Mouse (Mus musculus) limb, embryonic 14.5 days (tissue): ENCODE results near the gene Chadl. TPM values are rescaled to one million over a fixed set of nuclear protein-coding genes. Genes with fewer than 3 reads are reported as not detected.
"Not testable (repeated sequence)": the region's sequence is repeated elsewhere in the genome, so short reads cannot be mapped to it uniquely, and the experiment has no call there.

Experiments
- ATAC-seq: fragments of 200-750 bp; cut with Nextera tagmentation; 2 replicates; pipeline ENCODE4 v1.8.0; 2017; ENCODE audit warnings: low read depth, moderate number of reproducible peaks, moderate TSS enrichment; ENCODE audit not compliant: low FRiP score
- DNase-seq: peaks from one replicate; pipeline ENCODE4 v3.0.0-alpha.2; 2015; ENCODE audit warnings: low spot score
- H3K27ac ChIP-seq: fragments of 300-500 bp; sonication (generic); replicated peaks from 2 replicates; pipeline ENCODE4 v1.5.1; 2014; ENCODE audit warnings: low read depth, mild to moderate bottlenecking, low read length, moderate library complexity, mixed read lengths
- H3K27me3 ChIP-seq: fragments of 300-500 bp; sonication (generic); 2 replicates; pipeline ENCODE4 v1.6.1; 2014; ENCODE audit warnings: low read length, mixed read lengths; ENCODE audit not compliant: control insufficient read depth, insufficient read depth
- H3K36me3 ChIP-seq: fragments of 300-500 bp; sonication (generic); 2 replicates; pipeline ENCODE4 v1.6.1; 2014; ENCODE audit warnings: mild to moderate bottlenecking, low read length, moderate library complexity, mixed read lengths; ENCODE audit not compliant: control insufficient read depth, insufficient read depth
- H3K4me1 ChIP-seq: fragments of 300-500 bp; sonication (generic); 2 replicates; pipeline ENCODE4 v1.6.1; 2014; ENCODE audit warnings: antibody characterized with exemption, low read length, mixed read lengths; ENCODE audit not compliant: control insufficient read depth, insufficient read depth
- H3K4me2 ChIP-seq: fragments of 300-500 bp; sonication (generic); replicated peaks from 2 replicates; pipeline ENCODE4 v1.6.1; 2014; ENCODE audit warnings: low read depth, mild to moderate bottlenecking, low read length, moderate library complexity; ENCODE audit not compliant: severe bottlenecking
- H3K4me3 ChIP-seq: fragments of 300-500 bp; sonication (generic); replicated peaks from 2 replicates; pipeline ENCODE4 v1.5.1; 2014; ENCODE audit warnings: low read length
- H3K9ac ChIP-seq: fragments of 300-500 bp; sonication (generic); 2 replicates; pipeline ENCODE4 v1.6.1; 2014; ENCODE audit warnings: mild to moderate bottlenecking, low read depth, low read length, moderate library complexity; ENCODE audit not compliant: severe bottlenecking
- H3K9me3 ChIP-seq: fragments of 300-500 bp; sonication (generic); 2 replicates; pipeline ENCODE4 v1.6.1; 2016; ENCODE audit warnings: low read length; ENCODE audit not compliant: control insufficient read depth
- POLR2A ChIP-seq: fragments of 200-500 bp; IDR thresholded peaks from 2 replicates; pipeline ENCODE4 v1.8.0; 2012; ENCODE audit warnings: inconsistent platforms, mild to moderate bottlenecking, moderate library complexity, borderline replicate concordance; ENCODE audit not compliant: insufficient read depth, insufficient read length; ENCODE audit errors: extremely low read depth
- WGBS: fragments of 180-500 bp; shearing (Covaris S2); extraction: QIAGEN DNeasy Blood & Tissue Kit; methylation state at CpG from one replicate; pipeline ENCODE4 v1.1.7; 2014; 5-methylcytosine and 5-hydroxymethylcytosine counted together
- polyA plus RNA-seq, 2 experiments: library from polyadenylated mRNA; depleted of rRNA in 1 of 2; stranded (reverse) in 1 of 2; unstranded in 1 of 2; fragments of >200 nt; fragmentation: Nextera tagmentation in 1 of 2; extraction: Ambion mirVana in 1 of 2; gene quantifications; 2 replicates each; pipeline versions ENCODE4 v1.2.1 to v1.2.3; 2012 to 2014

Chadl gene
- polyA plus RNA-seq (2012; rRNA removed) (46.3 and 87.4 TPM in 2 replicates), polyA plus RNA-seq (2014; fragmentation: Nextera tagmentation; extraction: Ambion mirVana) (22.6 and 27.4 TPM in 2 replicates)

- 56% methylated on average over 7 of the region's 7 CpGs for WGBS
- H3K9me3 ChIP-seq = no peaks in the 10 kb centered on the region
- peaks cover 17% of the 10 kb centered on the region; the same call in 1 of the 2 replicates for H3K4me1 ChIP-seq
- H3K4me3 ChIP-seq = peak within 1 kb of the TSS; percentile 22
- peak within 1 kb of the TSS; percentile 39 for H3K4me2 ChIP-seq
- no peaks in the 10 kb centered on the region for H3K36me3 ChIP-seq
- TF ChIP-seq POLR2A = no peak
- H3K27ac ChIP-seq = peak within 1 kb of the TSS; percentile 76
- ATAC-seq (peak; percentile 13; the same call in 1 of the 2 replicates), DNase-seq (peak; percentile 19)
- peaks cover 17% of the 10 kb centered on the region for H3K27me3 ChIP-seq
- H3K9ac ChIP-seq = peak within 1 kb of the TSS; percentile 25
Observed at GRCm38 (mm10) chr15:81697175-81697574, at the start of gene Chadl. Gene Chadl (minus strand): TSS chr15:81697287.

DNA sequence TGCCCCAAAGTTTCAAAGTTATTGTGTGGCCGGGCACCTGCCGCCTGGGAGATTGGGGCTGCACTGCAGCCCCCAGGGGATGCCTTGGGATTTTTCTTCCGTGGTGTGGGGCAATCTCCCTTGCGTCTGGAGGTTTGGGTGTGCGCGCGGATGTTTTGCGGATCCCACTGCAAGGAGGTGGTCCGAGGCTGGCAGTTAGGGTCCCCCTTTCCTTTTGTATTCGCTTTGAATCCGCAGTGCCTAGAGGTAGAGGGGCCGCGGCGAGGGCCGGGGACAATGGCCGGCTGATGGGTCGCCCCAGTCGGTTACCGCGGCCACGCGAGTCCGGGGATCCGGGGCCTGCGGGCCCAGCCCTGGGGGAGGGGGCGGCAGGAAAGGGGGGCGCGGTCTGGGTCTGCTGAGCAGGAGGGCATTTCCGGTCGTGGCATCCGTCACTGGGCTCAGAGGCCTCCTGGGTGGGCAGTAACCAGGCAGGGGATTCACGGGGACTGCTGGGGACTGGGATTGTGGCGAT lies 48.6 kb upstream of the Chadl start:
- no peaks in the 10 kb centered on the region for H3K27me3 ChIP-seq
- WGBS = under 1% methylated on average over 22 of the region's 33 CpGs

GRCm38 (mm10) chr15:81744992-81745600 lies 48.0 kb upstream of the Chadl start, which contains the start of the genes Zc3h7b and Rangap1:
Gene Zc3h7b (plus strand): TSS chr15:81745057.
Gene Rangap1 (minus strand): TSS chr15:81745530.
- ATAC-seq = peak; percentile 88
- peaks cover 6% of the 10 kb centered on the region for H3K4me1 ChIP-seq
- DNase-seq = peak; percentile 74
- no peaks in the 10 kb centered on the region for H3K27me3 ChIP-seq
- H3K36me3 ChIP-seq = 0 out of 2 replicates have a peak, but pooled peaks cover 4% of the 10 kb centered on the region
- 2% methylated on average over 60 of the region's 65 CpGs for WGBS
- no peaks in the 10 kb centered on the region for H3K9me3 ChIP-seq
- peak within 1 kb of the TSS; percentile 94 for H3K9ac ChIP-seq
- H3K4me3 ChIP-seq = peak within 1 kb of the TSS; percentile 73
- H3K4me2 ChIP-seq = peak within 1 kb of the TSS; percentile 78
- peak; percentile 59; the same call in 1 of the 2 replicates for TF ChIP-seq POLR2A
- H3K27ac ChIP-seq = peak within 1 kb of the TSS; percentile 90

More for the DNA sequence above, 48.6 kb upstream of the Chadl start:
- ATAC-seq (peak; percentile 75), DNase-seq (peak; percentile 66)
- peak overlapping the region; percentile 90 for H3K27ac ChIP-seq
- peak overlapping the region; percentile 73 for H3K4me3 ChIP-seq
- H3K9me3 ChIP-seq = no peaks in the 10 kb centered on the region
- H3K36me3 ChIP-seq = 0 out of 2 replicates have a peak, but pooled peaks cover 4% of the 10 kb centered on the region
- peak overlapping the region; percentile 78 for H3K4me2 ChIP-seq
- 0 out of 2 replicates have a peak, but pooled peaks have one; percentile 13 for TF ChIP-seq POLR2A
- peaks cover 6% of the 10 kb centered on the region for H3K4me1 ChIP-seq
- H3K9ac ChIP-seq = peak overlapping the region; percentile 94

DNA sequence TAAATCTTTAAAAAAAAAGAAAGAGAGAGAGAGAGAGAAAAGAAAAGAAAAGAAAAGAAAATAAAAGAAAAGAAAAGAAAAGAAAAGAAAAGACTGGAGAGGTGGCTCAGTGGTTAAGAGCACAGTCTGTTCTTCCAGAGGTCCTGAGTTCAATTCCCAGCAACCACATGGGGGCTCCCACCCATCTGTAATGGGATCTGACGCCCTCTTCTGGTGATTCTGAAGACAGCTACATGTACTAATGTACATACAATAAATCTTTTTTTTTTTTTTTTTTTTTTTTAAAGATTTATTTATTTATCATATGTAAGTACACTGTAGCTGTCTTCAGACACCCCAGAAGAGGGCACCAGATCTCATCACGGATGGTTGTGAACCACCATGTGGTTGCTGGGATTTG lies 45.3 kb upstream of the Chadl start:
- not testable (repeated sequence) for H3K27me3 ChIP-seq, ATAC-seq, H3K4me3 ChIP-seq, H3K27ac ChIP-seq, H3K36me3 ChIP-seq, H3K4me1 ChIP-seq, DNase-seq, H3K9ac ChIP-seq, H3K4me2 ChIP-seq, H3K9me3 ChIP-seq
- WGBS = 20% methylated on average over 1 of the region's 2 CpGs

DNA sequence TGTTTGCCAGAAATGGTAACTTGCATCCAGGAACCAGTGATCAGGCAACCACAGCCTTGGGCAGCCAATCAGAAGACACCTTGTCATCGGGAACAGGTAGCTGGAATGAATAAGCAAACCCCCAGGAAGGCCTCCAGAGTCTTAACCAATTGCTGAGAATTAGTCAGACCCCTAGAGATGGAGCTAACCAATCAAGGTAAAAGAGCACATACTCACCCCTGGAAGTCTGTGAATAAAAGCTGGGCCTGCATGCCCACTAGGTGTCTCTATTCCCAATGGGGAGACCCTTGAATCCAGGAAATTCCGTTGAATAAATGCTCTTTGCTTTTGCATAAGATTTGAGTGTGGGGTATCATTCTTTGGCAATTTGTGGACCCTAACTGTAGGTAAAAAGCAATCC lies 42.8 kb upstream of the Chadl start:
- no peak overlapping the region for H3K4me2 ChIP-seq
- no peaks in the 10 kb centered on the region for H3K27me3 ChIP-seq
- no peak overlapping the region for H3K27ac ChIP-seq
- no peak for TF ChIP-seq POLR2A
- ATAC-seq = no peak
- no peak for DNase-seq
- no peaks in the 10 kb centered on the region for H3K9me3 ChIP-seq
- H3K36me3 ChIP-seq = no peaks in the 10 kb centered on the region
- H3K4me1 ChIP-seq = no peaks in the 10 kb centered on the region
- no peak overlapping the region for H3K4me3 ChIP-seq
- 11% methylated on average over 2 of the region's 2 CpGs for WGBS
- H3K9ac ChIP-seq = no peak overlapping the region
